24 mouse cellular contexts compared by ENCODE assay signal in genomic region chr13:112407776-112408490, GRCm38 (mm10). TPM values are rescaled to one million over a fixed set of nuclear protein-coding genes. Genes with fewer than 3 reads are reported as not detected.
DNase-seq lines count a peak whose midpoint lies in the region; ATAC-seq and TF ChIP-seq lines count a peak whose summit lies in the region.
"Had no signal": no experiment of that assay in that cellular context is flagged by ENCODE, and none has a peak within 500 bp of the region (broad histone marks: within the 10 kb centered on the region; RNA-seq: fewer than 3 reads in every experiment).

No protein-coding gene starts in this region.

- no peaks in the 10 kb centered on the region for H3K36me3 ChIP-seq in heart, embryonic 11.5 days (ENCODE audit: control insufficient read depth, insufficient read depth, low read length)
- no peaks in the 10 kb centered on the region for H3K36me3 ChIP-seq in heart, postnatal 0 days (replicated peaks; ENCODE audit: control insufficient read depth, insufficient read depth, low read length)
- H3K36me3 ChIP-seq in embryonic facial prominence, embryonic 14.5 days (ENCODE audit: control insufficient read depth, insufficient read depth, low read length) = no peaks in the 10 kb centered on the region
- H3K36me3 ChIP-seq: forebrain, embryonic 15.5 days; hindbrain, embryonic 10.5 days; intestine, embryonic 15.5 days; limb, embryonic 13.5 days; liver, embryonic 12.5 days; midbrain, embryonic 10.5 days had no signal

- no peak overlapping the region for H3K4me2 ChIP-seq in heart, embryonic 11.5 days
- no peak overlapping the region for H3K4me2 ChIP-seq in heart, postnatal 0 days (ENCODE audit: low read depth, low read length)
- H3K4me2 ChIP-seq in embryonic facial prominence, embryonic 14.5 days (ENCODE audit: low read depth, low read length) = no peak overlapping the region
- H3K4me2 ChIP-seq: forebrain, embryonic 15.5 days; intestine, embryonic 15.5 days; limb, embryonic 13.5 days; liver, embryonic 12.5 days had no signal

- DNase-seq in heart, adult 11 months = peak; percentile 96
- no peak for DNase-seq in heart, postnatal 0 days (ENCODE audit: low spot score)
- DNase-seq in heart, postnatal 25 days (ENCODE audit: low spot score) = no peak
- peak; percentile 56 for DNase-seq in embryonic facial prominence, embryonic 14.5 days (ENCODE audit: low spot score)
- peak; percentile 47 for DNase-seq in skeletal muscle tissue, adult 2 months (ENCODE audit: low read depth, low spot score)
- DNase-seq in cerebellum, postnatal 14 days = no peak
- DNase-seq: adrenal gland, postnatal 25 days; cerebellum, adult 11 months; cerebellum, adult 9-11 months; kidney, adult 9 months; kidney, postnatal 4 days; lung, adult 18-20 months; lung, postnatal 10 days; thymus, adult 2 months; thymus, postnatal 4 days had no signal

- H3K9ac ChIP-seq in heart, embryonic 11.5 days (ENCODE audit: low read depth, low read length) = no peak overlapping the region
- no peak overlapping the region for H3K9ac ChIP-seq in heart, postnatal 0 days (replicated peaks; ENCODE audit: low read depth, low read length)
- H3K9ac ChIP-seq in embryonic facial prominence, embryonic 14.5 days (ENCODE audit: low read depth, low read length) = no peak overlapping the region
- H3K9ac ChIP-seq: forebrain, embryonic 15.5 days; intestine, embryonic 15.5 days; limb, embryonic 13.5 days; liver, embryonic 12.5 days had no signal

- WGBS in heart, embryonic 11.5 days (ENCODE audit: insufficient replicate concordance) = 85% methylated on average over 9 of the region's 9 CpGs
- 74% methylated on average over 9 of the region's 9 CpGs for WGBS in heart, postnatal 0 days
- WGBS in embryonic facial prominence, embryonic 14.5 days = 69% methylated on average over 9 of the region's 9 CpGs

- H3K9me3 ChIP-seq in heart, embryonic 11.5 days (replicated peaks; ENCODE audit: control insufficient read depth, low read length) = no peaks in the 10 kb centered on the region
- no peaks in the 10 kb centered on the region for H3K9me3 ChIP-seq in heart, postnatal 0 days (replicated peaks; ENCODE audit: control insufficient read depth, low read length)
- H3K9me3 ChIP-seq in embryonic facial prominence, embryonic 14.5 days (ENCODE audit: control insufficient read depth, low read length) = no peaks in the 10 kb centered on the region
- H3K9me3 ChIP-seq: forebrain, embryonic 15.5 days; hindbrain, embryonic 10.5 days; intestine, embryonic 15.5 days; limb, embryonic 13.5 days; liver, embryonic 12.5 days; midbrain, embryonic 10.5 days had no signal

- TF ChIP-seq CTCF in heart, postnatal 0 days (IDR thresholded peaks at IDR 0.05; ENCODE audit: low read depth) = no peak

- no peak for TF ChIP-seq EP300 in heart, postnatal 0 days (IDR thresholded peaks at IDR 0.05; ENCODE audit: low read depth)

- ATAC-seq in heart, embryonic 11.5 days (replicated peaks; ENCODE audit: insufficient number of reproducible peaks, low FRiP score, low TSS enrichment) = no peak
- no peak for ATAC-seq in heart, postnatal 0 days (ENCODE audit: insufficient read depth, low read depth)
- ATAC-seq in embryonic facial prominence, embryonic 14.5 days (ENCODE audit: low read depth) = no peak
- ATAC-seq: forebrain, embryonic 15.5 days; hindbrain, embryonic 16.5 days; intestine, embryonic 15.5 days; liver, embryonic 12.5 days had no signal

- H3K4me1 ChIP-seq in heart, embryonic 11.5 days (ENCODE audit: control insufficient read depth, insufficient read depth, low read length) = no peaks in the 10 kb centered on the region
- H3K4me1 ChIP-seq in heart, postnatal 0 days (ENCODE audit: control insufficient read depth, insufficient read depth) = no peaks in the 10 kb centered on the region
- no peaks in the 10 kb centered on the region; the same call in 1 of the 2 replicates for H3K4me1 ChIP-seq in embryonic facial prominence, embryonic 14.5 days (ENCODE audit: control insufficient read depth, insufficient read depth, low read length)
- H3K4me1 ChIP-seq: forebrain, embryonic 15.5 days; intestine, embryonic 15.5 days; midbrain, embryonic 10.5 days had no signal

- H3K27ac ChIP-seq in heart, embryonic 11.5 days (ENCODE audit: low read depth, low read length) = no peak overlapping the region
- peak overlapping the region; percentile 38; the same call in 1 of the 2 replicates for H3K27ac ChIP-seq in heart, postnatal 0 days (ENCODE audit: low read depth)
- H3K27ac ChIP-seq in embryonic facial prominence, embryonic 14.5 days (replicated peaks; ENCODE audit: low read depth, low read length) = no peak overlapping the region; the same call in 1 of the 2 replicates
- H3K27ac ChIP-seq: forebrain, embryonic 15.5 days; hindbrain, embryonic 10.5 days; intestine, embryonic 15.5 days; limb, embryonic 13.5 days; liver, embryonic 12.5 days; midbrain, embryonic 10.5 days; stomach, postnatal 0 days had no signal

- H3K4me3 ChIP-seq in heart, embryonic 11.5 days (ENCODE audit: low read depth, low read length) = no peak overlapping the region
- H3K4me3 ChIP-seq in heart, postnatal 0 days (ENCODE audit: low read depth, low read length) = no peak overlapping the region
- H3K4me3 ChIP-seq in embryonic facial prominence, embryonic 14.5 days (ENCODE audit: low read depth, low read length) = no peak overlapping the region
- H3K4me3 ChIP-seq: forebrain, embryonic 15.5 days; hindbrain, embryonic 10.5 days; intestine, embryonic 15.5 days; limb, embryonic 13.5 days; liver, embryonic 12.5 days; midbrain, embryonic 10.5 days had no signal

- H3K27me3 ChIP-seq in heart, embryonic 11.5 days (ENCODE audit: control insufficient read depth, insufficient read depth, low read length) = no peaks in the 10 kb centered on the region
- H3K27me3 ChIP-seq in heart, postnatal 0 days (ENCODE audit: control insufficient read depth, insufficient read depth, low read length) = no peaks in the 10 kb centered on the region
- no peaks in the 10 kb centered on the region for H3K27me3 ChIP-seq in embryonic facial prominence, embryonic 14.5 days (replicated peaks; ENCODE audit: control insufficient read depth, insufficient read depth, low read length)
- H3K27me3 ChIP-seq: forebrain, embryonic 15.5 days; intestine, embryonic 15.5 days; limb, embryonic 13.5 days; liver, embryonic 12.5 days had no signal

- intact Hi-C loops in heart, postnatal 25 days (cut with DNase I) = loop anchor here (5.0 kb wide), 1 partner anchor 54 kb away; the partner anchor contains the start of gene Il6st

RNA-seq across cellular contexts. Expression of gene Il6st, which starts 55.9 kb away (rescaled TPM):
- polyA plus RNA-seq in heart, embryonic 11.5 days (2014; fragmentation: Nextera tagmentation; extraction: Ambion mirVana) = 50.0 and 68.2 TPM in 2 replicates
- total RNA-seq in heart, postnatal 0 days (2014; rRNA removed; ENCODE audit: low replicate concordance) = 79.0 and 98.0 TPM in 2 replicates
- 29.9 and 30.0 TPM in 2 replicates for polyA plus RNA-seq in heart, postnatal 0 days (2015; fragmentation: Nextera tagmentation; extraction: Ambion mirVana)
- 100 to 1,000 TPM; 181 to 216 TPM for total RNA-seq in heart, postnatal 25 days (2021)
- polyA plus RNA-seq in embryonic facial prominence, embryonic 14.5 days (2014; fragmentation: Nextera tagmentation; extraction: Ambion mirVana) = 43.2 and 47.4 TPM in 2 replicates

Comparison
In these comparisons a context has a peak if more than half of its experiments do, and no peak if none do; other contexts are left out.
1. DNase-seq: peak in heart, adult 11 months (single experiment), embryonic facial prominence, embryonic 14.5 days (single experiment) and skeletal muscle tissue, adult 2 months (single experiment); none in heart, postnatal 0 days (single experiment), heart, postnatal 25 days (single experiment) and cerebellum, postnatal 14 days (0 of 2).